Mouse (Mus musculus) midbrain, embryonic 12.5 days (tissue): ENCODE measurements around the gene Cir1. TPM values are rescaled to one million over a fixed set of nuclear protein-coding genes. Genes with fewer than 3 reads are reported as not detected.

ENCODE experiments used
- ATAC-seq: fragments of 200-750 bp; cut with Nextera tagmentation; 2 replicates; pipeline ENCODE4 v1.8.0; 2017; ENCODE audit warnings: low read depth, moderate TSS enrichment, moderate library complexity; ENCODE audit not compliant: low FRiP score
- H3K27ac ChIP-seq: fragments of 300-500 bp; sonication (generic); replicated peaks from 2 replicates; pipeline ENCODE4 v1.5.1; 2016; ENCODE audit warnings: mild to moderate bottlenecking
- H3K27me3 ChIP-seq: fragments of 300-500 bp; sonication (generic); 2 replicates; pipeline ENCODE4 v1.6.1; 2016; ENCODE audit warnings: mild to moderate bottlenecking
- H3K36me3 ChIP-seq: fragments of 300-500 bp; sonication (generic); 2 replicates; pipeline ENCODE4 v1.6.1; 2016
- H3K4me1 ChIP-seq: fragments of 300-500 bp; sonication (generic); 2 replicates; pipeline ENCODE4 v1.6.1; 2016
- H3K4me2 ChIP-seq: fragments of 300-500 bp; sonication (generic); replicated peaks from 2 replicates; pipeline ENCODE4 v1.6.1; 2016; ENCODE audit warnings: mild to moderate bottlenecking, moderate library complexity
- H3K4me3 ChIP-seq: fragments of 300-500 bp; sonication (generic); 2 replicates; pipeline ENCODE4 v1.5.1; 2016; ENCODE audit warnings: mild to moderate bottlenecking
- H3K9ac ChIP-seq: fragments of 300-500 bp; sonication (generic); replicated peaks from 2 replicates; pipeline ENCODE4 v1.6.1; 2016; ENCODE audit warnings: mild to moderate bottlenecking, moderate library complexity
- H3K9me3 ChIP-seq: fragments of 300-500 bp; sonication (generic); 2 replicates; pipeline ENCODE4 v1.6.1; 2016; ENCODE audit warnings: mild to moderate bottlenecking
- WGBS: fragments of 180-500 bp; shearing (Covaris S2); methylation state at CpG from one replicate; pipeline ENCODE4 v1.1.7; 2016; 5-methylcytosine and 5-hydroxymethylcytosine counted together
- polyA plus RNA-seq: library from polyadenylated mRNA; unstranded; fragments of >200 nt; fragmentation: Nextera tagmentation; extraction: Ambion mirVana; gene quantifications from 2 replicates; pipeline ENCODE4 v1.2.1, GENCODE M21; 2016

Gene Cir1
- polyA plus RNA-seq, 1 experiment from 2014 or later, result 24.7 TPM

GRCm38 (mm10) chr2:73269666-73270065 is 42.8 kb downstream of the Cir1 start:
- no peak overlapping the region for H3K4me2 ChIP-seq
- H3K9ac ChIP-seq, result no peak overlapping the region
- ATAC-seq, result no peak
- H3K4me1 ChIP-seq, result peaks cover 51% of the 10 kb centered on the region
- no peak overlapping the region for H3K4me3 ChIP-seq
- H3K27ac ChIP-seq, result no peak overlapping the region
- H3K9me3 ChIP-seq, result no peaks in the 10 kb centered on the region
- peaks cover 95% of the 10 kb centered on the region for H3K27me3 ChIP-seq
- no peaks in the 10 kb centered on the region for H3K36me3 ChIP-seq
- under 1% methylated on average over 17 of the region's 17 CpGs for WGBS

GRCm38 (mm10) chr2:73268836-73269395 is 43.6 kb downstream of the Cir1 start:
- H3K4me1 ChIP-seq, result peaks cover 53% of the 10 kb centered on the region
- peaks cover 95% of the 10 kb centered on the region for H3K27me3 ChIP-seq
- ATAC-seq, result no peak
- H3K36me3 ChIP-seq, result no peaks in the 10 kb centered on the region
- H3K9ac ChIP-seq, result no peak overlapping the region
- no peak overlapping the region for H3K27ac ChIP-seq
- H3K4me3 ChIP-seq, result no peak overlapping the region
- no peaks in the 10 kb centered on the region for H3K9me3 ChIP-seq
- WGBS, result 3% methylated on average over 8 of the region's 8 CpGs
- no peak overlapping the region for H3K4me2 ChIP-seq

- no peak for ATAC-seq
- WGBS, result under 1% methylated on average over 12 of the region's 12 CpGs
- Histone ChIP-seq H3K9ac (no peak overlapping the region), H3K36me3 (no peaks in the 10 kb centered on the region), H3K27ac (no peak overlapping the region), H3K4me1 (peaks cover 53% of the 10 kb centered on the region), H3K4me3 (no peak overlapping the region), H3K27me3 (peaks cover 95% of the 10 kb centered on the region), H3K9me3 (no peaks in the 10 kb centered on the region), H3K4me2 (no peak overlapping the region)
These were observed 44.2 kb downstream of the Cir1 start for GRCm38 (mm10) chr2:73268281-73268680.

- WGBS, result under 1% methylated on average over 4 of the region's 4 CpGs
- H3K4me2 ChIP-seq, result no peak overlapping the region
- ATAC-seq, result no peak
- no peaks in the 10 kb centered on the region for H3K9me3 ChIP-seq
- H3K27me3 ChIP-seq, result peaks cover 95% of the 10 kb centered on the region
- H3K4me3 ChIP-seq, result no peak overlapping the region
- H3K4me1 ChIP-seq, result peaks cover 48% of the 10 kb centered on the region
- H3K36me3 ChIP-seq, result no peaks in the 10 kb centered on the region
- no peak overlapping the region for H3K27ac ChIP-seq
- no peak overlapping the region for H3K9ac ChIP-seq
These were observed 44.7 kb downstream of the Cir1 start for GRCm38 (mm10) chr2:73267818-73268217.

GRCm38 (mm10) chr2:73267231-73267630 is 45.3 kb downstream of the Cir1 start:
- 12% methylated on average over 3 of the region's 3 CpGs for WGBS
- peaks cover 42% of the 10 kb centered on the region for H3K4me1 ChIP-seq
- H3K9me3 ChIP-seq, result no peaks in the 10 kb centered on the region

GRCm38 (mm10) chr2:73266623-73267022 is 45.9 kb downstream of the Cir1 start:
- Histone ChIP-seq H3K4me2 (no peak overlapping the region), H3K36me3 (no peaks in the 10 kb centered on the region), H3K27me3 (peaks cover 95% of the 10 kb centered on the region), H3K4me3 (no peak overlapping the region), H3K27ac (no peak overlapping the region), H3K9ac (no peak overlapping the region), H3K4me1 (peaks cover 36% of the 10 kb centered on the region), H3K9me3 (no peaks in the 10 kb centered on the region)
- no peak for ATAC-seq
- WGBS, result 42% methylated on average over 1 of the region's 1 CpGs

More at GRCm38 (mm10) chr2:73267231-73267630, 45.3 kb downstream of the Cir1 start:
- Histone ChIP-seq H3K9ac (no peak overlapping the region), H3K4me2 (no peak overlapping the region), H3K4me3 (no peak overlapping the region), H3K36me3 (no peaks in the 10 kb centered on the region), H3K27ac (no peak overlapping the region), H3K27me3 (peaks cover 95% of the 10 kb centered on the region)
- no peak for ATAC-seq

GRCm38 (mm10) chr2:73266011-73266410 is 46.5 kb downstream of the Cir1 start:
- Histone ChIP-seq H3K9ac (no peak overlapping the region), H3K27me3 (peaks cover 91% of the 10 kb centered on the region), H3K4me2 (no peak overlapping the region), H3K4me1 (peaks cover 30% of the 10 kb centered on the region), H3K4me3 (no peak overlapping the region), H3K27ac (no peak overlapping the region), H3K36me3 (no peaks in the 10 kb centered on the region), H3K9me3 (no peaks in the 10 kb centered on the region)
- no peak for ATAC-seq
- WGBS, result 6% methylated on average over 5 of the region's 5 CpGs

- H3K27ac ChIP-seq, result no peak overlapping the region
- H3K4me2 ChIP-seq, result peak overlapping the region; percentile 56
- peaks cover 22% of the 10 kb centered on the region for H3K4me1 ChIP-seq
- no peak for ATAC-seq
- WGBS, result 9% methylated on average over 11 of the region's 11 CpGs
- no peaks in the 10 kb centered on the region for H3K9me3 ChIP-seq
- peak overlapping the region; percentile 34; the same call in 1 of the 2 replicates for H3K4me3 ChIP-seq
- H3K36me3 ChIP-seq, result no peaks in the 10 kb centered on the region
- peaks cover 78% of the 10 kb centered on the region for H3K27me3 ChIP-seq
- no peak overlapping the region for H3K9ac ChIP-seq
These were observed 47.8 kb downstream of the Cir1 start for GRCm38 (mm10) chr2:73264611-73265195.

- H3K9ac ChIP-seq, result no peak overlapping the region
- H3K36me3 ChIP-seq, result no peaks in the 10 kb centered on the region
- peak overlapping the region; percentile 34 for H3K4me3 ChIP-seq
- no peak overlapping the region for H3K27ac ChIP-seq
- no peak; the same call in 1 of the 2 replicates for ATAC-seq
- H3K9me3 ChIP-seq, result no peaks in the 10 kb centered on the region
- H3K4me2 ChIP-seq, result peak overlapping the region; percentile 56
- peaks cover 19% of the 10 kb centered on the region for H3K4me1 ChIP-seq
- peaks cover 72% of the 10 kb centered on the region for H3K27me3 ChIP-seq
- under 1% methylated on average over 38 of the region's 38 CpGs for WGBS
These were observed 48.5 kb downstream of the Cir1 start for GRCm38 (mm10) chr2:73263794-73264610.

GRCm38 (mm10) chr2:73263172-73263765 is 49.2 kb downstream of the Cir1 start:
- Histone ChIP-seq H3K9ac (no peak overlapping the region), H3K36me3 (no peaks in the 10 kb centered on the region)

GRCm38 (mm10) chr2:73248701-73249100 is 63.8 kb downstream of the Cir1 start:
- Histone ChIP-seq H3K36me3 (no peaks in the 10 kb centered on the region), H3K4me2 (no peak overlapping the region), H3K9me3 (0 out of 2 replicates have a peak, but pooled peaks cover 6% of the 10 kb centered on the region), H3K9ac (no peak overlapping the region), H3K4me3 (no peak overlapping the region), H3K4me1 (no peaks in the 10 kb centered on the region), H3K27me3 (no peaks in the 10 kb centered on the region), H3K27ac (no peak overlapping the region)
- WGBS, result 52% methylated on average over 4 of the region's 4 CpGs
- ATAC-seq, result no peak

More at GRCm38 (mm10) chr2:73263172-73263765, 49.2 kb downstream of the Cir1 start:
- Histone ChIP-seq H3K4me3 (peak overlapping the region; percentile 34), H3K27ac (no peak overlapping the region), H3K4me1 (peaks cover 19% of the 10 kb centered on the region), H3K27me3 (peaks cover 70% of the 10 kb centered on the region), H3K4me2 (peak overlapping the region; percentile 56), H3K9me3 (no peaks in the 10 kb centered on the region)
- ATAC-seq, result no peak
- WGBS, result 4% methylated on average over 16 of the region's 16 CpGs

GRCm38 (mm10) chr2:73241299-73241698 is 71.2 kb downstream of the Cir1 start:
- no peak overlapping the region for H3K4me3 ChIP-seq
- no peak overlapping the region for H3K27ac ChIP-seq
- no peaks in the 10 kb centered on the region for H3K36me3 ChIP-seq
- H3K27me3 ChIP-seq, result 0 out of 2 replicates have a peak, but pooled peaks cover 4% of the 10 kb centered on the region
- H3K4me2 ChIP-seq, result no peak overlapping the region
- 82% methylated on average over 4 of the region's 4 CpGs for WGBS
- no peak for ATAC-seq
- H3K9ac ChIP-seq, result no peak overlapping the region
- no peaks in the 10 kb centered on the region for H3K4me1 ChIP-seq
- H3K9me3 ChIP-seq, result no peaks in the 10 kb centered on the region
